Mouse (Mus musculus): ENCODE data around the gene Ak5. TPM values are rescaled to one million over a fixed set of nuclear protein-coding genes. Genes with fewer than 3 reads are reported as not detected.

The Ak5 gene
- total RNA-seq, 2 experiments from 2014 or later: 109 to 125 TPM

DNA sequence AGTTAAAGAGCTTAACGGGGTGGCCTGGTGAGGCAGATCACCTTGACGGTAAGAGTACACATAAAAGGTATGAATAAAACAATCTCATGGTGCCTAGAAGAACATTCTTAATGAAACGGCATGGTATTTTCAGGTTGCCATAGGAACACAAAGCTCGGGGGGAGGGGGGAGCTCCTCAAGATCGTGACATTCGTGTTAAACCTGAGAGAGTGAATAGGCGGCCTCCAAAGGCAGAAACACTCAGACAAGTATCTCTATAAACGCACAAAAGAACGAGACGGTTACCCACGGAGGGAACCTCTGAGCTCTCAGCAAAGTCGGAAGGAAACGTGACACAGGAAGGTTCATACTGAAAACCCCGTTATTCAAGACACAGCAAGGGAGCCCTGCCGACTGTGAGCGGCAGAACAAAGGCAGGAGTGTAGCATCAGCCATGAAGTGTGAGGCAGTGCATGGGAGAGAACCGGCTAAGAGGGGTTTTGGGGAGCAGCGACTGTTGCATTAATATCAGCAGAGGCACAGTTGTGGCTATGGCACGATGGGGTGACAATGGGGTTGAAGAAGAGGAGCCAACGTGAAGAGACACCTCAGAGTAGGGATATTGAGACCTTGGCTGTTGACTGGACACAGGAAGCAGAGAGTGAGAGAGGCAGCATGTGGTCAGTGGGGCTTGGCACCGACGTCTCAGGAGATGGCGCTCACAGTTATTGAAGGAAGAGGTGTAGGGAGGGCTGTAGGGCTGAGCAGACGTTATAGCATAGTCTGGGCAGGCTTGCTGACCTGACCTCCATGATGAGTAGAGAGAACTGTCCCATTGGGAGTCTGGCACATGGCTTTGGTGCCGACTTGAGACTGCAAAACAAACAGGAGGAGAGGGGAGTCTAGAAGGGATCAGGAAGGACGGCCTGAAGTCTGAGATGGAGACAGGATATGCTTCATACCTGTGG lies 89.6 kb downstream of the Ak5 start:
- intact Hi-C loops (cut with DNase I): no loop called here
- DNase-seq (ENCODE audit: low spot score in 2 of 2): peak in 1 of 2 experiments; percentile 57

DNA sequence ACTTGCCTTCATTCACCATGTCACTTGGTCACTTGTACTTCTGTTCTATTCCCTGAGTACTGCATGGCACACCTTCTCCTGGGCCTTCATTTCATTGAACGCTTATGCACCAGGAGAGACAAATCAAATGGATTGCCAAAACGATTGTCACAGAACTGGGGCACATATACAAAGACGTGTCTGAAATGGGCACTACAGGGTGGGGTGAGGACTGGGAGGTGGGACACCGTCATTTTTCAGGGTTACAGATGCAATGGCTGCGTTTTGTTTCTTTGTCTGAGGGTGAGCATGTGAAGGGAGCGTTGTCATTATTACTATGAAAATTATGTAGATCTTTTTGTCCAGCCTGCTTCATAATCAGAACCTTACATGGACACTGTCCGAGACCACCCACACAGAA lies 90.4 kb downstream of the Ak5 start:
- no peak for DNase-seq (ENCODE audit: low spot score in 2 of 2)
- intact Hi-C loops (cut with DNase I): no loop called here

DNA sequence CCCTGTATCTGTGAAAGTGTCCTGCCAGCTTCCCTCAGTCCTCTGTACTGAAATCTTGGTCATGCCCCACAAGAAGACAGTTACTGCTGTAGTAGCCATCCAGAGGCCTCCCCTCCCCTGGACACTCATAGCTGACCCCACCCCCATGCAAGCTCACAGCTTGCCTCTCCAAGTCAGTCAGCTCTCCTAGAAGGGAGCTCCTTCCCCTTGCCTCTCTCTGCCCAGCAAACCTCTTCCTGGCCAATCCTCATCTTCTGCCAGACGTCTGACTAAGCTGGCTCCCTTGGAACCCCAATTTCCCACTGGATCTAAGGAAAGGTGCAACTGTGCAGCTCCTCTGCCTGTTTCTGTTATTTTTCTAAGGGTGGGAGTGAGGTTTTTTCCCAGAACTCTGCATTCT lies 90.9 kb downstream of the Ak5 start:
- intact Hi-C loops (cut with DNase I): no loop called here
- DNase-seq (ENCODE audit: low spot score in 2 of 2): no peak

DNA sequence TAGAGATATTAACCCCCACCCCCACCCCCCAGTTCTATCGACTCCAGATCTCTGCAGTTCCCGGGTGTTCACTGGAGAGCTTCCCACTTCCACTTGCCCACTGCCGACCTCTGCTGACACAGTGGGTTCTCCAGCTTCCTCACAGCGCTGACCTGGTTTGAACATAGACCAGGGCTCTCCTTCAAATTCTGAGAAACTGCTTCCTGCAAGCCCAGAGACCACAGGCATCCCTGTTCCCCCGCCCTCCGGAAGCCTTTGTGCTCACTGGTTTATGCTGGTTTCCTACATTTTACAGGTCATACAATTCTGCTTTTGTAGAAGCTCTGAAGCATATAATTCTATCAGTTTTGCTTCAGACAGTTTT lies 98.9 kb downstream of the Ak5 start:
- DNase-seq (ENCODE audit: low spot score in 2 of 2): no peak
- intact Hi-C loops (cut with DNase I): no loop called here

DNA sequence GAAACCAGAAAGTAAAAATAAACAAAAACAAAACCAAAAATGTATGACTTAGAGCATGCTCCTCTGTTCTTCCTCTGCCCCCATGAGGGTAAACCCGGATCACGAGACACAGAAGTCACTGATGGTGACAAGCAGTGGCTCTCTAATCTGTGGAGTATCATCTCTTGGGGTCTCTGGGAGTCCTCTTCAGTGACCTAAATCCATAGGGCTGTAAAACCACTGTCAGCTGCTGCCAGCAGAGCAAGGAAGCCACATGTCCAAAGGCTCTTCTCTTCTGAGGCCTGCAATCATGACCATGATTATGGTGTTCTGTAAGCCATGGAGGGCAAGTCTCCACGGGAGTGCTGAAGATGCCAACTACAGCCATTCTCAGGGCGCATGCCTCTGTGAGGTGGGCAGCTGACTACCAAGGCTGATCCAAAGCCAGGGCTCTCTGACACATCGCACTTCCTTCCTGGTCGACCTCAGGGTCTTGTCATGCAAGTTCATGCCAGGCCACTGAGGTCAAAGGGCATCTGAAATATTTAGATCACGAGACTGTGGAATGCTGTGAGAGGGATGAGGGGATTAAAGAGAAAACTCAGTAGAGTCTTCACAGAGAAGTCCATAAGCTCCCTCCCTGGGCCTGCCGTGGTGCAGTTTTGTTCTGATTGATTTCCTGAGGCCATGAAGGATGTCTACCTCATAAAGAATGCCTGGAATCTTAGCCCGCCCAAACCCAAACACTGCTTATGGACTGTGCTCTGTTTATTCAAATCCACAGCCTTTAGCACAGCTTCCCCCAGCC lies 99.5 kb downstream of the Ak5 start:
- intact Hi-C loops (cut with DNase I): no loop called here
- DNase-seq (ENCODE audit: low spot score in 2 of 2): no peak

DNA sequence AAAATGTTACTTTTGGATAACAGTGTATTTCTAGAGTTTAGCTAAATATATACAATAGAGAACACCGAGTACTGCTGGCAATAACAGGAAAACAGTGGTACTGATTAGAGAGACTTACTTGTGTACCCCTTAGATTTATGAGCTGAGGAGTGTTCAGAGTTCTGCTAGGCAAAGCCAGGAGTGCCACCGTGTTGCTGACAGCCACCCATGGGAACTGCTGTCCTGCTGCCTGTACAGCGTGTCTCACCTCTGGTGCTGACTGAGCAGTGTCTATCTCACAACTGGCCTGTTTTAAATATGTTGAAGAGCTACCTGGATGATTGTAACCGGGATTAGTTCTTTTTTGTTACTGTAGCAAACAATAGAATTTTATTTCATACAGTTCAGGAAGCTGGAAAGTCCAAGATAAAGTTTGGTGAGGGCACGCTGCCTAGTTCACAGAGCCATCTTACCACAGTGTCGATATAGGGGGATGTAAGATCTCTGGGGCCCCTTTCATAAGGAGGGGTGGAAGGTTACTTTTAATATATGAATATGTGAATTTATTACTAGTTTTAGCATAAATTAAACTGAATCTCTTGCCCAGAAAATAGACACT lies 103.5 kb downstream of the Ak5 start:
- intact Hi-C loops (cut with DNase I): no loop called here
- no peak for DNase-seq (ENCODE audit: low spot score in 2 of 2)

DNA sequence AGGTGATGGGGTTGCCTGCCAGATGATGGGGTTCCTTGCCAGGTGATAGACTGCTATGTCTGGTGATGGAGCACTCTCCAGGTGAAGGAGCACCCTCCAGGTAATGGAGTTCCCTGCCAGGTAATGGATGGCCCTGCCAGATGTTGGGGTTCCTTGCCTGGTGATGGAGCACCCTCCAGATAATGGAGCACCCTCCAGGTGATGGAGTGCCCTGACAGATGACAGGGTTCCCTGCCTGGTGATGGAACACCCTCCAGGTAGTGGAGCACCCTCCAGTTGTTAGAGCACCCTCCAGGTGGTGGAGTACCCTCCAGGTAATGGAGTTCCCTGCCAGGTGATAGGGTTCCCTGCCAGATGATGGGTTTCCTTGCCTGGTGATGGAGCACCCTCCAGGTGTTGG lies 104.3 kb downstream of the Ak5 start:
- intact Hi-C loops (cut with DNase I): no loop called here
- no peak for DNase-seq (ENCODE audit: low spot score in 2 of 2)

DNA sequence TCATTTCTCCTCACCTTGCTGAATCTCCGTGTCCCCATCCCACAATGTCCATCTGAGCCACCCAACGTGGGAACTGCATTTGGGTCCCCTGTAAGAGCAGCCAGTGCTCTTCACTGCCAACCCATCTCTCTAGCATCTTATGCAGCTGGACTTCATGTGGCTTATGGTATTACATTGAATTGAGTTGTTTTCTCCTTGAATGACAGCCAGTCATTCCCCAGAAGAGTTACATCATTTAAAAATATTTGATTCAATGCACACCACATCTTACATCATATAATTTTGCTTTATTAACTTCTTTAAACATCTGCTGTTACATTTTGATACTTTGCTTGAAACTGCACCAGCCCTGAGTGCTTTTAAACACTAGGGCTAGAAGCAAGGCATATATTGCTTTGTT lies 106.5 kb downstream of the Ak5 start:
- no peak for DNase-seq (ENCODE audit: low spot score in 2 of 2)
- intact Hi-C loops (cut with DNase I): no loop called here

DNA sequence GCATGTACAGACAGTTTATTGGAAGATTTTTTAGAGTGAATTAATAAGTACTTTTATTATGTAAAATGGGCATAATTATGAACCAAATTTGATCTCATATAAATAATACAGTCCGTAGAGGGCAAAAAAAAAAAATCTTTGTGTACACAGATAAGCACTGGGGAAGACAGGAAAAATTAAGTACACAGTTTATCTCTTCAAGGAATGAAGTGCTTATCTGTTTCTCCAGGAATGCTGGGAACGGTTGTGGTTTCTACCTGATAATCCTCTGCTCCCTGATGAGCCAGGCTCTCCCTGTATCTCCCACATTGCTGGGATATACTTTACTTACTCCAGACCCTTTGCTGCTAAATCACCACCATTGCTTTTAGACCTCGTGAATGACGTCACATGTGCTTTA lies 108.9 kb downstream of the Ak5 start:
- intact Hi-C loops (cut with DNase I): no loop called here
- no peak for DNase-seq (ENCODE audit: low spot score in 2 of 2)

DNA sequence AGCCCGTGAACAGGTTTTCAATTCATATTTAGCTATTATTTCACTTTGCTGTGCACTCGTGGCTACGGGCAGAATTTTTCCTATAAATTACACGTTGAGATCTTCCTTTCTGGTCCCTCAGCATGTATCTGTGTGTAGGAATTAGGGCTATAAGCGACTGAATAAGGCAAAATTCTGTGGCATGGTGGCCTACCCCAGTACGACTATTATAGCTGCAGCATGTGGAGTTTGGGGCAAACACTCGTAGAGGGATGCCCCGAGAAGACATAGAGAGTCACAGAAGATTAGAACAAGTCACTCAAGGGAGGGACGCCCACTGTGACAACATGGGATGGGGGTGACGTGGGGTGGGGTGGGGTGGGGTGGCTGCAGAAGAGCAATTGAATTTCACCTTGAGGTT lies 110.1 kb downstream of the Ak5 start:
- intact Hi-C loops (cut with DNase I): no loop called here
- no peak for DNase-seq (ENCODE audit: low spot score in 2 of 2)

DNA sequence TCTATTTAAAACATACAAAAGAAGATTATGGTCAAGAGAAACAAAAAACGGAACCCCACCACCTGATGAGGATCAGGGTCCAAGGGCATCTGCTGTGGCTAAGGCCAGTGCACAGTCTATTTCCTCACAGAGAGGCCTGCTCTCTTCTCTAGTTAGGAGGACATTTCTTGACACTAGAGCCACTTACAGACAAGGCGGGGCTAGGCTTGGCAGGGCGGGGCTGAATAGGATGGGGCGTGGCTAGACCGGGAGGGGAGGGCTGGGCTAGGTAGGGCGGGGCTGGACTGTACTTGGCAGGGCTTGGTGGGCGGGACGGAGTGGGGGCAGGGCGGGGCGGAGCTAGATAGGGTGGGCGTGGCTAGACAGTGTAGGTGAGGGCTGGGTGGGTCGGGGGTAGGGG lies 110.5 kb downstream of the Ak5 start:
- no peak for DNase-seq (ENCODE audit: low spot score in 2 of 2)
- intact Hi-C loops (cut with DNase I): no loop called here

DNA sequence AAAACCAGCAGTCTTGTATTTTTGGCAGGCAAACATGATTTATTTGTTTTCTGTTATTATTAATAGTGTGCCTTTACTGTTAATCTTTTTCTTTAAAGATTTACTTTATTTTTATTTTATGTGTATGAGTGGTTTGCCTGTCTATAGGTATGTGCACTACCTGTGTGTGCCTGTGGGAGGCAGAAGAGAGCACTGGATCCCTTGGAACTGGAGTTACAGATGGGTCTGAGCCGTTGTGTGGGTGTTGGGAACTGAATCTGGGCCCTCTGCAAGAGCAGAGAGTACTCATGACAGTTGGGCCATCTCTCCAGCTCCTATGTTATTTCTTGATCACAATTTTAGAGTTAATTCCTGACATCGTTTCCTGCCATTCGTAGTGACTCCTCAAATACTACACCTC lies 111.2 kb downstream of the Ak5 start:
- DNase-seq (ENCODE audit: low spot score in 2 of 2): peak in 1 of 2 experiments; percentile 3
- intact Hi-C loops (cut with DNase I): no loop called here

DNA sequence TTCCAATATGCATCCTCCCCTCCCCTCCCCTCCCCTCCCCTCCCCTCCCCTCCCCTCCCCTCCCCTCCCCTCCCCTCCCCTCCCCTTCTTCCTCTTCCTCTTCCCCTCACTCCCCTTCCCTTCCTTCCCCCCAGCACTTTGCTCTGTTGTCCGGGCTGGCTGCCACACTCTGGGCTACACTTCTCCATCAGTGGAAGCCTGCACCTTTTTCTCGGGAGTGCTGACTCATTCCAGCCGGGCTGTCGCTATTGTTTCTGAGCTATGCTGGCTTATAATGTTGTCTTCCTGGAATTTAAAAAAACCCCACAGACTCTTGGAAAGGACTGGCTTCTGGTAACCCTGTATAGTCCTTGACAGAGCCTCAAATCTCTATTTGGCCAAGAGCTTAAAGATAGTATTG lies 111.7 kb downstream of the Ak5 start:
- peak in 1 of 2 experiments; percentile 16 for DNase-seq (ENCODE audit: low spot score in 2 of 2)
- intact Hi-C loops (cut with DNase I): no loop called here

DNA sequence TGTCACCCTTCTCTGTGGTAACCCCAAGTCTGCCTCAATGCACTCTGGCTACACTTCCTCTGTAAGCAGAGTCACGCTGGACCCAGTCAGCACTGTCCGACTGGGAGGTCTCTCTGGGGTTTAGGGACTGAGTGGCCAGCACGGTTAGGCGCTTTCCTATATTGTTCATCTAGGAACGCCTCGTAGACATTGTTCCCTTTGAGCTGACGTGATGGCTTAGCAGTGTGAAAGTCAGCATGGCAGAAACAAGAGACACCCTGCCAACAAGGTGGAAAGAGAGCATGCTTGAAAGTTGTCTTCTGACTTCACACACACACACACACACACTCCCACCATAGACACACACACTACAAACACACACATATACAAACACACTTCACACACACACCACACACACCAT lies 112.9 kb downstream of the Ak5 start:
- intact Hi-C loops (cut with DNase I): no loop called here
- DNase-seq (ENCODE audit: low spot score in 2 of 2): peak in 1 of 2 experiments; percentile 1

DNA sequence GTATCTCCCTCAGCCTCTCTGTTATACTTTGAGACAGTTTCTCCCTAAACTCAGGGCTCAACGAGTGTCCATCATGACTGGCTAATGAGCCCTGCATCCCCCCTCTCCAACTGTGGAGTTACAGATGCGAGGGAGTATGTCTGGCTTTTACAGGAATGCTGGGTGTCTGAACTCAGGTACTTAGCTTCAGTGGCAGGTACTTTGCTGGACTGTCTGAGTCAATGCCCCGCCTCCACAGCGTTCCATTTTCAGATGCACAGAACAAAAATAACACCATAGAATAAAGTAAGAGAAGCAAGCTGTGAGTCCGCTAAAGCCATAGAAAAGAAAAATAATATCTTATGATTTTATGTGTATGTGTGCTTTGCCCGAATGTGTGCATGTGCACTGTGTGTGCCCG lies 113.8 kb downstream of the Ak5 start:
- intact Hi-C loops (cut with DNase I): no loop called here
- DNase-seq (ENCODE audit: low spot score in 2 of 2): peak in 1 of 2 experiments; percentile 31

DNA sequence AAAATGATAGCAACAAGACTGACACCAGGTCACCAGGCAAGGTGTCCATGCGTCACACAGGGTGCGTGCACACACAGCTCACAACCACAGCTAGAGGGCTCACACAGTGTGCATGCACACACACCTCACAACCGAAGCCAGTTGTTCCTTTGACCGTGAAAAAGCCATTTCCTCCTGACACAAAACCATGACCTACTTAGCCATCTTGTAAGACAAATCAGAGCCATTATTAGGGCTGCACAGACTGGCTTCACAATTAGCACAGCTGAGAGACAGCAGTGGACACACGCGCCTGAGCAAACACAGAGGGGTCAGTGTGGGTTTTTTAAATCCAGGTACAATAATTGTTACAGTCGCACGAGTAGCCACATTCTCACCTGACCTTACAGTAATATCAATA lies 115.5 kb downstream of the Ak5 start:
- intact Hi-C loops (cut with DNase I): no loop called here
- DNase-seq (ENCODE audit: low spot score in 2 of 2): peak in 1 of 2 experiments; percentile 1

DNA sequence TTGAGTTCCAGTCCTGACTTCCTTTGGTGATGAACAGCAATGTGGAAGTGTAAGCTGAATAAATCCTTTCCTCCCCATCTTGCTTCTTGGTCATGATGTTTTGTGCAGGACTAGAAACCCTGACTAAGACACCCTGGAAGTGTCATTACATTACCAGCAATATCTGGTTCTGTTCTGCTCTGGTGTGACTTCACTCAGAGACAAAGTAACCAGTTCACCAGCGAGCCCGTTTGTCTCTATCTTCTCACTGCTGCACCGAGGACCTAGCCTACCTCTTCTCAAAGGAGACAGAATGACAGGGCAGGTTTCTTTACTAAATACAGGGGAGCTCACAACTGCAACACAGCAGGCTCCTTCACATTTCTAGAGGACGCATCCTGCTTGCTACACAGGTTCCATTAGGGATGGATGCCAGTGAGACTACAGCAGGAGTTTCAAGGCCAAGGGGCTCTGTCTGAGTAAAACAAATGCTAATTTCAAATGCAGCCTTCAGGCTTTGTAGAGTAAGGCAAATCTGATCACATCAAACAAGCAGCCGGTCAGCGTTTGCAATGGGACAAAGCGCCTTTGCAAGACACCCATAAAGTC lies 117.5 kb downstream of the Ak5 start:
- DNase-seq (ENCODE audit: low spot score in 2 of 2): no peak
- intact Hi-C loops (cut with DNase I): no loop called here

DNA sequence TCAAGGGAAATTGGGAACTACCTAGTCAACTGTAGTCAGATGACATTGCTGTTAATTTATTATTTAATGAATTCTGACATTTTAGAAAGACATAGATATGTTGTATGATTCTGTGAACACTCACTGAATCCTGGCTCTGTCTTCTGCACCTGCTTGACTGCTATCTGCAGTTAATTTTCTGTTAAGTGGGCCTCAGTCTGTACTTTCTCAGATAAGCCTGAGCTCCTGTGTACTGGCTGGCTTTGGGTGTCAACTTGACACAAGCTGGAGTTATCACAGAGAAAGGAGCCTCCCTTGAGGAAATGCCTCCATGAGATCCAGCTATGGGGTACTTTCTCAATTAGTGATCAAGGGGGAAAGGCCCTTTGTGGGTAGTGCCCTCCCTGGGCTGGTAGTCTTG lies 118.1 kb downstream of the Ak5 start:
- intact Hi-C loops (cut with DNase I): no loop called here
- DNase-seq (ENCODE audit: low spot score in 2 of 2): no peak

DNA sequence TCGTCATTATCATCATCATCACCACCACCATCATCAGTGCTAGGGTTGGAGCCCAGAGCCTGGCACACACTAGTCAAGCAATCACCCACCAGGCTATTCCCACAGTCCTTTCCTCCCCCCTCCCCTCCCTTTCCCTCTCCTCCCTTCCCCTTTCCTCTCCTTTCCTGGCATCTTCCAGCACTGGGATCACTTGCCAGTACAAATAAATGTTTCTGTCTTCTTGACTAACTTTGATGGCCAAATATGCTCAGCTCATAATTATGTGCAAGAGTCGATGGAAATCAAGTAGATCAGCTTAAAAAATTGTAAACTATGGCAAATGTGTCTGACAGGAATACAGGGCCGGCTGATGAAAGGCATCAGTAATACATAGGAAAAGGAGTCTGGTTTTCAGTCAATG lies 123.2 kb downstream of the Ak5 start:
- no peak for DNase-seq (ENCODE audit: low spot score in 2 of 2)
- intact Hi-C loops (cut with DNase I): no loop called here

DNA sequence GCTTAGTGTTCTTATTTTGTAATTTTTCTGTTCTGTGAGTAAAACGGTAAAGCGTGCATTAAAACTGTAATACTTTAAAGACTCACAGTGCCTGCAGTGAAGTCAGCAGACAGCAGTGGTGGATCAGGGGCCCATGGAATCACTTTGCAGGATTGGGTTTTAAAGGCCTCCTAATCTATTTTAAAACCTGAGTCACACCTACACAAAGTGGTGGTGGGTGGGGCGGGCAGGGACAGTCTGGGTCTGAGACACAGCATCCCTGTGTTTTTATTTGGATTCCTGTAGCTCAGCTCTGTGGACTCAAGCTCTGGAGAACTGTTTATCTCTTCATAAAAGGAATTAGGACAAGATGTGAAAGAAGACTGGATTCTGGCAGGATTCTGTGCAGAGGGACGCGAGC lies 125.9 kb downstream of the Ak5 start:
- intact Hi-C loops (cut with DNase I): no loop called here
- no peak for DNase-seq (ENCODE audit: low spot score in 2 of 2)

Data from left cerebral cortex, postnatal 14 days (tissue).